Mouse (Mus musculus) CD4-positive naive resting alpha-beta T cell, adult 76 days (primary cell): ENCODE measurements around the gene Pfas. TPM values are rescaled to one million over a fixed set of nuclear protein-coding genes. Genes with fewer than 3 reads are reported as not detected.

Source experiments
- total RNA-seq: library from RNA; stranded (reverse); gene quantifications from one replicate; pipeline ENCODE4 v1.2.4, GENCODE M21; 2023

The Pfas gene
- 20.6 TPM for total RNA-seq

GRCm38 (mm10) chr11:69008182-69009121 lies at the start of gene Pfas:
Gene Pfas, minus strand, starts transcription at chr11:69008460.

GRCm38 (mm10) chr11:69045531-69046394 lies 37.5 kb upstream of the Pfas start, which contains the start of gene Aurkb:
Gene Aurkb, plus strand, starts transcription at chr11:69045647.

GRCm38 (mm10) chr11:69015644-69016441 lies 7.6 kb upstream of the Pfas start, which contains the start of gene Ctc1:
Gene Ctc1, plus strand, starts transcription at chr11:69015911.

GRCm38 (mm10) chr11:68975085-68975484 lies 33.2 kb downstream of the Pfas start, which contains the start of gene Rangrf:
Gene Rangrf, minus strand, starts transcription at chr11:68975185.

GRCm38 (mm10) chr11:68967337-68968282 lies 40.6 kb downstream of the Pfas start, which contains the start of gene Slc25a35:
Gene Slc25a35, plus strand, starts transcription at chr11:68968131.

GRCm38 (mm10) chr11:68957308-68957707 lies 51.0 kb downstream of the Pfas start, which contains the start of gene Arhgef15:
Gene Arhgef15, minus strand, starts transcription at chr11:68957480.

Other genes starting within 250 kb of the Pfas start
- gene Ndel1, start 136.6 kb downstream of the Pfas start, total RNA-seq = 90.2 TPM
- gene Rnf222, start 119.9 kb downstream of the Pfas start, total RNA-seq = not detected
- 2,913 TPM for gene Rpl26, start 106.9 kb downstream of the Pfas start, total RNA-seq
- gene Odf4, start 81.4 kb downstream of the Pfas start, total RNA-seq = not detected
- 0.50 TPM for gene Arhgef15, start 51.0 kb downstream of the Pfas start, total RNA-seq
- gene Slc25a35, start 40.3 kb downstream of the Pfas start, total RNA-seq = 2.9 TPM
- gene Rangrf, start 33.3 kb downstream of the Pfas start, total RNA-seq = 2.8 TPM
- 19.9 TPM for gene Ctc1, start 7.5 kb upstream of the Pfas start, total RNA-seq
- gene Aurkb, start 37.2 kb upstream of the Pfas start, total RNA-seq = 1.5 TPM
- 9.1 TPM for gene Borcs6, start 51.3 kb upstream of the Pfas start, total RNA-seq
- gene Tmem107, start 62.3 kb upstream of the Pfas start, total RNA-seq = not detected
- 260 TPM for gene Vamp2, start 80.0 kb upstream of the Pfas start, total RNA-seq
- gene Per1, start 86.8 kb upstream of the Pfas start, total RNA-seq = 696 TPM
- not detected for gene Hes7, start 111.9 kb upstream of the Pfas start, total RNA-seq
- not detected for gene 9130213A22Rik, start 114.1 kb upstream of the Pfas start, total RNA-seq
- 1.6 TPM for gene Aloxe3, start 117.4 kb upstream of the Pfas start, total RNA-seq
- not detected for gene Alox12b, start 148.5 kb upstream of the Pfas start, total RNA-seq
- gene Alox8, start 189.4 kb upstream of the Pfas start, total RNA-seq = 1.1 TPM
- not detected for gene Gucy2e, start 228.6 kb upstream of the Pfas start, total RNA-seq